Mouse (Mus musculus) CH12.LX (cell line): Measurements from ENCODE around the gene Sos2. TPM values are rescaled to one million over a fixed set of nuclear protein-coding genes. Genes with fewer than 3 reads are reported as not detected.

Experiments
- DNase-seq: peaks from one replicate; pipeline ENCODE4 v3.0.0-alpha.2; 2013; ENCODE audit errors: extremely low read depth
- H3K27ac ChIP-seq: 2 replicates; pipeline ENCODE4 v1.5.1; 2012; ENCODE audit warnings: low read depth, mild to moderate bottlenecking, control low read depth, moderate library complexity; ENCODE audit not compliant: insufficient read depth
- H3K27me3 ChIP-seq: replicated peaks from 2 replicates; pipeline ENCODE3; 2012; ENCODE audit warnings: inconsistent platforms
- H3K36me3 ChIP-seq, 2 experiments: replicated peaks in 1 of 2; 2 replicates each; pipeline versions ENCODE3 to v1.6.1; 2012; ENCODE audit warnings: inconsistent platforms in 1 of 2, low read length in 1 of 2, mild to moderate bottlenecking in 1 of 2, mixed read lengths in 1 of 2, moderate library complexity in 1 of 2; ENCODE audit not compliant: control insufficient read depth in 1 of 2, insufficient read depth in 1 of 2
- H3K4me1 ChIP-seq, 2 experiments: 2 replicates each; pipeline ENCODE4 v1.6.1; 2012; ENCODE audit warnings: inconsistent platforms in 1 of 2, moderate library complexity in 1 of 2; ENCODE audit not compliant: insufficient read depth in 2 of 2, control insufficient read depth in 1 of 2
- H3K4me2 ChIP-seq: 2 replicates; pipeline ENCODE4 v1.6.1; 2012; ENCODE audit warnings: low read depth, mild to moderate bottlenecking, control low read depth; ENCODE audit not compliant: poor library complexity, insufficient read depth, severe bottlenecking
- H3K4me3 ChIP-seq, 3 experiments: fragments of 150-350 bp in 1 of 3; sonication (generic) in 1 of 3; replicated peaks in 1 of 3; 2 replicates each; pipeline versions ENCODE3 to v1.5.1; 2011 to 2012; ENCODE audit warnings: low read depth in 2 of 3, low read length in 2 of 3, mild to moderate bottlenecking in 2 of 3, moderate library complexity in 2 of 3, control low read depth in 1 of 3, improper control_type of control experiment in 1 of 3, inconsistent platforms in 1 of 3, mixed read lengths in 1 of 3; ENCODE audit not compliant: poor library complexity in 1 of 3
- H3K79me2 ChIP-seq: replicated peaks from 2 replicates; pipeline ENCODE4 v1.6.1; 2012; ENCODE audit warnings: mild to moderate bottlenecking, moderate library complexity; ENCODE audit not compliant: control insufficient read depth, poor library complexity, insufficient read depth, severe bottlenecking; ENCODE audit errors: extremely low read depth
- H3K9ac ChIP-seq: 2 replicates; pipeline ENCODE4 v1.6.1; 2012; ENCODE audit warnings: low read depth, mild to moderate bottlenecking, control low read depth, moderate library complexity; ENCODE audit not compliant: insufficient read depth
- H3K9me3 ChIP-seq: replicated peaks from 2 replicates; pipeline ENCODE3; 2012; ENCODE audit warnings: low read length, inconsistent platforms, mixed read lengths
- CHD1 ChIP-seq: IDR thresholded peaks from 2 replicates; pipeline ENCODE4 v1.6.1; 2012; ENCODE audit warnings: low read depth, low read length, improper control_type of control experiment, inconsistent platforms
- CTCF ChIP-seq, 2 experiments: IDR thresholded peaks in 1 of 2; conservative IDR thresholded peaks in 1 of 2; 2 replicates each; pipeline ENCODE4 v1.5.1; 2011 to 2012; ENCODE audit warnings: low read depth in 2 of 2, low read length in 2 of 2, improper control_type of control experiment in 1 of 2, inconsistent platforms in 1 of 2, mild to moderate bottlenecking in 1 of 2, moderate library complexity in 1 of 2
- E2F4 ChIP-seq: IDR thresholded peaks from 2 replicates; pipeline ENCODE4 v1.6.1; 2011; ENCODE audit warnings: low read depth, low read length, improper control_type of control experiment; ENCODE audit not compliant: insufficient replicate concordance
- ELF1 ChIP-seq: IDR thresholded peaks from 2 replicates; pipeline ENCODE4 v1.6.1; 2014; ENCODE audit warnings: low read depth, mild to moderate bottlenecking, inconsistent platforms, low read length, improper control_type of control experiment
- EP300 ChIP-seq: IDR thresholded peaks from 2 replicates; pipeline ENCODE4 v1.6.1; 2011; ENCODE audit warnings: low read length, improper control_type of control experiment
- JUND ChIP-seq: conservative IDR thresholded peaks from 2 replicates; pipeline ENCODE4 v1.6.1; 2011; ENCODE audit warnings: low read depth, low read length, improper control_type of control experiment
- KAT2A ChIP-seq: IDR thresholded peaks from 2 replicates; pipeline ENCODE4 v1.6.1; 2012; ENCODE audit warnings: low read length, improper control_type of control experiment, inconsistent platforms; ENCODE audit not compliant: insufficient replicate concordance
- MAFK ChIP-seq: IDR thresholded peaks from 2 replicates; pipeline ENCODE4 v1.6.1; 2011; ENCODE audit warnings: low read length, improper control_type of control experiment; ENCODE audit not compliant: insufficient replicate concordance
- POLR2A ChIP-seq: IDR thresholded peaks from 2 replicates; pipeline ENCODE4 v1.6.1; 2011; ENCODE audit warnings: low read depth, mild to moderate bottlenecking, improper control_type of control experiment, low read length
- SIN3A ChIP-seq: IDR thresholded peaks from 2 replicates; pipeline ENCODE4 v1.6.1; 2012; ENCODE audit warnings: low read length, improper control_type of control experiment, inconsistent platforms
- TBP ChIP-seq: conservative IDR thresholded peaks from 2 replicates; pipeline ENCODE4 v1.6.1; 2011; ENCODE audit warnings: low read depth, low read length, improper control_type of control experiment
- TCF12 ChIP-seq: IDR thresholded peaks from 2 replicates; pipeline ENCODE4 v1.6.1; 2014; ENCODE audit warnings: low read depth, mild to moderate bottlenecking, inconsistent platforms, low read length, improper control_type of control experiment
- UBTF ChIP-seq: IDR thresholded peaks from 2 replicates; pipeline ENCODE4 v1.6.1; 2012; ENCODE audit warnings: low read depth, mild to moderate bottlenecking, inconsistent platforms, low read length, improper control_type of control experiment, moderate library complexity
- USF1 ChIP-seq: IDR thresholded peaks from 2 replicates; pipeline ENCODE4 v1.6.1; 2014; ENCODE audit warnings: low read depth, mild to moderate bottlenecking, inconsistent platforms, low read length, improper control_type of control experiment
- USF2 ChIP-seq: conservative IDR thresholded peaks from 2 replicates; pipeline ENCODE4 v1.6.1; 2011; ENCODE audit warnings: low read depth, low read length, improper control_type of control experiment
- ZC3H11A ChIP-seq: IDR thresholded peaks from 2 replicates; pipeline ENCODE4 v1.6.1; 2012; ENCODE audit warnings: low read depth, mild to moderate bottlenecking, inconsistent platforms, low read length, improper control_type of control experiment
- ZKSCAN1 ChIP-seq: IDR thresholded peaks from 2 replicates; pipeline ENCODE4 v1.6.1; 2012; ENCODE audit warnings: low read depth, inconsistent platforms, low read length, improper control_type of control experiment, borderline replicate concordance
- dilution Hi-C: fragments of 300-500 bp; cut with MboI; formaldehyde crosslinking; loops from 2 replicates; pipeline ENCODE4 v1.14.3; 2020; ENCODE audit warnings: low sequenced_read_pairs; ENCODE audit not compliant: extremely low pct_unique_long_range_greater_than_20kb, extremely low pct_ligation_motif_present
- in situ Hi-C: fragments of 300-500 bp; cut with MboI; formaldehyde crosslinking; loops from 3 replicates; pipeline ENCODE4 v1.14.3; 2019; ENCODE audit warnings: low sequenced_read_pairs, low pct_ligation_motif_present, low pct_unique_long_range_greater_than_20kb, mixed read lengths
- polyA plus RNA-seq: library from polyadenylated mRNA; unstranded; fragments of >175 nt; gene quantifications from 2 replicates; pipeline ENCODE4 v1.2.1, GENCODE M21; 2012; ENCODE audit warnings: low read depth; ENCODE audit not compliant: insufficient read length
- total RNA-seq, 2 experiments: library from RNA; depleted of rRNA; stranded (reverse); fragments of 300-350 nt in 1 of 2; fragments of >200 nt in 1 of 2; gene quantifications; 2 replicates each; pipeline ENCODE4 v1.2.3; 2012 to 2014

Gene Sos2
- total and polyA plus RNA-seq, 3 experiments: 7.9 to 10.3 (median 9.6) TPM

- H3K9ac ChIP-seq: peak overlapping the region; percentile 45
- in situ Hi-C loops: no loop called here
- no peaks in the 10 kb centered on the region; the same call in 1 of the 2 replicates for H3K79me2 ChIP-seq
- H3K9me3 ChIP-seq: peaks cover 5% of the 10 kb centered on the region
- peaks cover 5 to 18% of the 10 kb centered on the region in 2 experiments; a peak in 3 of 4 replicates for H3K4me1 ChIP-seq
- peak overlapping the region; percentile 85 for H3K4me2 ChIP-seq
- H3K4me3 ChIP-seq: peak overlapping the region; percentile 60 to 92 (median 82)
- H3K27me3 ChIP-seq: no peaks in the 10 kb centered on the region
- H3K27ac ChIP-seq: no peak overlapping the region
- no peak for TF ChIP-seq TBP
- TF ChIP-seq TCF12: no peak
- no peak for TF ChIP-seq POLR2A
- TF ChIP-seq EP300: 0 out of 2 replicates have a peak, but pooled peaks have one; percentile 9
- TF ChIP-seq MAFK: no peak
- 0 out of 2 replicates have a peak, but pooled peaks have one; percentile 10 for TF ChIP-seq E2F4
- TF ChIP-seq, all 38 proteins: peak for 2
- peaks cover 8 to 30% of the 10 kb centered on the region in 2 experiments for H3K36me3 ChIP-seq
- dilution Hi-C loops: no loop called here
- DNase-seq: no peak
Measured at GRCm38 (mm10) chr12:69724018-69724710, 42.5 kb upstream of the Sos2 start.

- Histone ChIP-seq H3K9me3 (peaks cover 5% of the 10 kb centered on the region), H3K4me2 (peak overlapping the region; percentile 85), H3K79me2 (no peaks in the 10 kb centered on the region; the same call in 1 of the 2 replicates)
- no peak for DNase-seq
- dilution Hi-C loops: no loop called here
- TF ChIP-seq USF2 (no peak), USF1 (no peak), CTCF (conservative IDR thresholded peaks at IDR 0.05 in 1 of 2, IDR thresholded peaks at IDR 0.05 in 1 of 2; ENCODE audit: low read depth in 2 of 2, low read length in 2 of 2) (no peak), JUND (no peak), KAT2A (no peak), ZKSCAN1 (no peak), UBTF (no peak), SIN3A (no peak), CHD1 (no peak), ELF1 (no peak), ZC3H11A (no peak), MAFK (no peak)
- TF ChIP-seq, all 38 proteins: peak for 0
- H3K9ac ChIP-seq: 0 out of 2 replicates have a peak overlapping the region, but pooled peaks have one; percentile 45
- no peaks in the 10 kb centered on the region for H3K27me3 ChIP-seq
- H3K27ac ChIP-seq: no peak overlapping the region
- H3K4me3 ChIP-seq: peak overlapping the region in 1 of 3 experiments; percentile 82
- in situ Hi-C loops: no loop called here
- H3K4me1 ChIP-seq: peaks cover 5 to 18% of the 10 kb centered on the region in 2 experiments; a peak in 3 of 4 replicates
- peaks cover 11 to 29% of the 10 kb centered on the region in 2 experiments for H3K36me3 ChIP-seq
Measured at GRCm38 (mm10) chr12:69723376-69723775, 41.7 kb upstream of the Sos2 start.
